Comparison of ENCODE assay signal across 10 mouse cellular contexts in the genomic region with DNA sequence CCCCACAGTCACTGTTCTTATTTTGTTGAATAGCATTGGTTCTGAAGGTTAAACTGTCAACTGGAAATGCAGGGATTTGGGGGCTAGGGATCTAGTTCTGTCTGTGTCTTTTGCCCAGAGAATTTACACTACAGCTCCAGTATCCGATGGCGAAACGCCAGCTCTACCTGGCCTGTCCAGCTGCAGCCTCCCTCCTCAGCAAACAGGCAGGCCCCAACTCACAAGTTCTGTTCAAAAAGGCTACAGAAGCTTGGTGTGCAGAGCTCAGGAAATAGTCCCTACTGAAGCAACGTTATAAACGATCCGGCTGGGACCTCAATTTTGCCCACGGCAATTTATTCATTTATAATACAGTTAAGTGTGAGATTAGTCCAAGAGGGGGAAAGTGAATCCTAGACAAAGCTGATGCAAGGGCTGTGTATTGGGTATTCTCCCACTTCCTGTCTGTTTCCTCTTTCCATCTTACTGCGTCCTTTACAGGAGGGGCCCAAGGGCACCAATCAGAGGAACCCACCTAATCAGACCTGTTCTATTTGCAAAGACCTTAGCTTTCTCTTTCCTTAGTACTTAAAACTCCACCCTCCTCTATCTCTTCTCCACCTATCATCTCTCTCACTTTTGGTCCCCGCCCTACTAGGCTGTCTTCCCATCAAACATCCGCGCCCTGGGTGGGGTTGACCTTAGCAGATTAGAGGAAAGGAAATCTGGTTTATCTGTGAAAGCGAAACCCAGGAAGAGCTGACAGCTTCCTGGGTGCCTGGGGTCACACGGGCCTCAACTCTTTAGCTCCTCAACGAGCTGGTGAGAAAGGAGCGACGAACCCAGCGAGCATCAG. TPM values are rescaled to one million over a fixed set of nuclear protein-coding genes. Genes with fewer than 3 reads are reported as not detected.
DNase-seq lines count a peak whose midpoint lies in the region; ATAC-seq and TF ChIP-seq lines count a peak whose summit lies in the region.
"Had no signal": no experiment of that assay in that cellular context is flagged by ENCODE, and none has a peak within 500 bp of the region (broad histone marks: within the 10 kb centered on the region; RNA-seq: fewer than 3 reads in every experiment).

No protein-coding gene starts in this region.

- H3K4me2 ChIP-seq in stomach, postnatal 0 days (replicated peaks; ENCODE audit: low read depth) = no peak overlapping the region; the same call in 1 of the 2 replicates
- H3K4me2 ChIP-seq in kidney, embryonic 15.5 days = no peak overlapping the region
- H3K4me2 ChIP-seq: lung, embryonic 15.5 days had no signal

- WGBS in stomach, postnatal 0 days = 46% methylated on average over 17 of the region's 17 CpGs
- WGBS in kidney, embryonic 15.5 days = 69% methylated on average over 17 of the region's 17 CpGs

- H3K9me3 ChIP-seq in stomach, postnatal 0 days (ENCODE audit: control insufficient read depth, low read length) = no peaks in the 10 kb centered on the region
- no peaks in the 10 kb centered on the region for H3K9me3 ChIP-seq in kidney, embryonic 15.5 days (replicated peaks)
- H3K9me3 ChIP-seq: hindbrain, embryonic 10.5 days; lung, embryonic 15.5 days had no signal

- no peaks in the 10 kb centered on the region for H3K27me3 ChIP-seq in stomach, postnatal 0 days (ENCODE audit: control insufficient read depth, insufficient read depth, low read length)
- H3K27me3 ChIP-seq in kidney, embryonic 15.5 days = no peaks in the 10 kb centered on the region
- H3K27me3 ChIP-seq: lung, embryonic 15.5 days had no signal

- H3K27ac ChIP-seq in stomach, postnatal 0 days (replicated peaks) = no peak overlapping the region
- no peak overlapping the region for H3K27ac ChIP-seq in kidney, embryonic 15.5 days
- H3K27ac ChIP-seq: hindbrain, embryonic 10.5 days; lung, embryonic 15.5 days had no signal

- H3K9ac ChIP-seq in stomach, postnatal 0 days (ENCODE audit: low read length) = no peak overlapping the region
- H3K9ac ChIP-seq in kidney, embryonic 15.5 days = no peak overlapping the region
- H3K9ac ChIP-seq: lung, embryonic 15.5 days had no signal

- no peak for TF ChIP-seq CTCF in stomach, postnatal 0 days (IDR thresholded peaks at IDR 0.05; ENCODE audit: low read depth)

- DNase-seq in adrenal gland, postnatal 14 days = peak; percentile 26
- DNase-seq in adrenal gland, postnatal 25 days = no peak
- DNase-seq in lung, postnatal 10 days = peak; percentile 27
- peak; percentile 50 for DNase-seq in stomach, postnatal 0 days (ENCODE audit: low spot score)
- no peak for DNase-seq in left cerebral cortex, adult 8-10 months (ENCODE audit: low spot score in 2 of 2)
- no peak for DNase-seq in cerebellum, adult 11 months

- no peaks in the 10 kb centered on the region for H3K36me3 ChIP-seq in stomach, postnatal 0 days (ENCODE audit: control insufficient read depth, insufficient read depth, low read length)
- no peaks in the 10 kb centered on the region for H3K36me3 ChIP-seq in kidney, embryonic 15.5 days
- H3K36me3 ChIP-seq: hindbrain, embryonic 10.5 days; lung, embryonic 15.5 days had no signal

- peak; percentile 78 for ATAC-seq in granulocyte monocyte progenitor cell, adult 5-6 weeks (replicated peaks; ENCODE audit: poor library complexity, severe bottlenecking)
- peak; percentile 65 for ATAC-seq in stomach, postnatal 0 days (ENCODE audit: low FRiP score, low TSS enrichment)
- ATAC-seq in kidney, embryonic 15.5 days (replicated peaks; ENCODE audit: low FRiP score) = no peak

- H3K4me3 ChIP-seq in stomach, postnatal 0 days (ENCODE audit: low read depth, low read length) = no peak overlapping the region
- no peak overlapping the region for H3K4me3 ChIP-seq in kidney, embryonic 15.5 days (replicated peaks)
- H3K4me3 ChIP-seq: hindbrain, embryonic 10.5 days; lung, embryonic 15.5 days had no signal

- no peaks in the 10 kb centered on the region for H3K4me1 ChIP-seq in stomach, postnatal 0 days (replicated peaks; ENCODE audit: control insufficient read depth, insufficient read depth)
- H3K4me1 ChIP-seq in kidney, embryonic 15.5 days = 0 out of 2 replicates have a peak, but pooled peaks cover 3% of the 10 kb centered on the region
- H3K4me1 ChIP-seq: hindbrain, embryonic 10.5 days had no signal

- no peak for TF ChIP-seq EP300 in stomach, postnatal 0 days (optimal IDR thresholded peaks at IDR 0.05)

RNA-seq across cellular contexts. Expression of a gene that starts 16.7 kb away (rescaled TPM):
- 28.6 and 30.3 TPM in 2 replicates for total RNA-seq in adrenal gland, postnatal 14 days (2021)
- 29.6 and 35.5 TPM in 2 replicates for total RNA-seq in adrenal gland, postnatal 25 days (2021)
- total RNA-seq in granulocyte monocyte progenitor cell, adult 5-6 weeks (2014; fragmentation: Nextera tagmentation) = 12.5 and 20.4 TPM in 2 replicates
- total RNA-seq in granulocyte monocyte progenitor cell, adult 5-6 weeks (2017) = 26.4 and 28.8 TPM in 2 replicates
- polyA plus RNA-seq in stomach, postnatal 0 days (2015; fragmentation: Nextera tagmentation; extraction: Ambion mirVana) = 38.7 and 41.3 TPM in 2 replicates
- polyA plus RNA-seq in kidney, embryonic 15.5 days (2015; fragmentation: Nextera tagmentation; extraction: Ambion mirVana) = 66.0 and 67.9 TPM in 2 replicates
- total RNA-seq in left cerebral cortex, adult 8-10 months (2022) = 10 to 100 TPM; 34.9 to 50.6 (median 44.1) TPM

Comparison
In these comparisons a context has a peak if more than half of its experiments do, and no peak if none do; other contexts are left out.
1. DNase-seq: peak in adrenal gland, postnatal 14 days (single experiment), lung, postnatal 10 days (single experiment) and stomach, postnatal 0 days (single experiment); none in adrenal gland, postnatal 25 days (single experiment), left cerebral cortex, adult 8-10 months (0 of 2) and cerebellum, adult 11 months (single experiment).